In the genomic region with DNA sequence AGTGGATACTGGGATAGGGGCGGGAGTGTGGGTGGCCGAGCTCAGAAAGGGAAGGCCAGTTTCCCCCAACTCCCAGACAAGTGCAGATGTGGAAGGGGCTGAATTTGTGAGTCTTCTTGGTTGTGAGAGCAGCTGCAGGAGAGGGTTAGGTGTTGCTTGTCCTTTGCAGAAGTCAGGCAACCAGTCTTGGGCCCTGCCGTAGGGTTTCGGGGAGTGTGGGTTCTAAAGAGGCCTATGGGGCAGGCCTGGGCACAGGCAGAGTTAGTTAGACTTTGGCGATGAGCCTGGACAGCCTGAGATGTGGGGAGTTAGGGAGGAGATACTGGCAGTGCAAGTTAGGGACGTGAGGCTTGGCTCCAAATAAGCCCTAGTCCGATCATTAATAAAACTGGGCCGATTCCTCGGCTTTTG, we compare ENCODE assay signal across 8 mouse cellular contexts. TPM values are rescaled to one million over a fixed set of nuclear protein-coding genes. Genes with fewer than 3 reads are reported as not detected.
DNase-seq lines count a peak whose midpoint lies in the region; ATAC-seq and TF ChIP-seq lines count a peak whose summit lies in the region.

No protein-coding gene starts in this region.

- DNase-seq in adrenal gland, adult (ENCODE audit: inconsistent age in 2 of 2, low spot score in 1 of 2), result peak; percentile 59 to 86
- no peak for DNase-seq in adrenal gland, adult 18-20 months (ENCODE audit: low spot score in 2 of 2)
- DNase-seq in lung, embryonic 14.5 days, result peak; percentile 58
- DNase-seq in lung, postnatal 36 days, result no peak
- peak; percentile 26 for DNase-seq in testis, postnatal 14 days (ENCODE audit: low spot score)
- no peak for DNase-seq in frontal cortex, postnatal 14 days (ENCODE audit: low spot score in 2 of 2)

- 0 out of 2 replicates have a peak, but pooled peaks have one; percentile 0 for ATAC-seq in lung, embryonic 14.5 days (ENCODE audit: insufficient read depth)
- no peak for ATAC-seq in heart, embryonic 16.5 days (replicated peaks; ENCODE audit: extremely low read depth, insufficient read depth, low FRiP score)
- ATAC-seq in liver, embryonic 16.5 days (ENCODE audit: low read depth), result no peak

- H3K4me1 ChIP-seq in lung, embryonic 14.5 days (ENCODE audit: insufficient read depth), result peaks cover 32% of the 10 kb centered on the region
- H3K4me1 ChIP-seq in heart, embryonic 16.5 days (ENCODE audit: control insufficient read depth, insufficient read depth, low read length), result peaks cover 59% of the 10 kb centered on the region
- peaks cover 3% of the 10 kb centered on the region for H3K4me1 ChIP-seq in liver, embryonic 16.5 days (ENCODE audit: control insufficient read depth, low read depth, low read length)

- WGBS in lung, embryonic 14.5 days, result 10% methylated on average over 9 of the region's 9 CpGs
- WGBS in heart, embryonic 16.5 days, result 35% methylated on average over 9 of the region's 9 CpGs
- 56% methylated on average over 9 of the region's 9 CpGs for WGBS in liver, embryonic 16.5 days (ENCODE audit: insufficient replicate concordance)

- H3K4me2 ChIP-seq in lung, embryonic 14.5 days, result peak overlapping the region; percentile 87
- peak overlapping the region; percentile 81 for H3K4me2 ChIP-seq in heart, embryonic 16.5 days (ENCODE audit: low read depth, low read length)
- peak overlapping the region; percentile 62 for H3K4me2 ChIP-seq in liver, embryonic 16.5 days (ENCODE audit: low read depth, low read length)

- peak overlapping the region; percentile 72 for H3K4me3 ChIP-seq in lung, embryonic 14.5 days (ENCODE audit: low read depth, low read length)
- peak overlapping the region; percentile 73 for H3K4me3 ChIP-seq in heart, embryonic 16.5 days (ENCODE audit: low read length)
- peak overlapping the region; percentile 59 for H3K4me3 ChIP-seq in liver, embryonic 16.5 days (ENCODE audit: low read depth, low read length)

- peak overlapping the region; percentile 98 for H3K9ac ChIP-seq in lung, embryonic 14.5 days
- H3K9ac ChIP-seq in heart, embryonic 16.5 days (ENCODE audit: low read length), result peak overlapping the region; percentile 89
- H3K9ac ChIP-seq in liver, embryonic 16.5 days (ENCODE audit: low read depth, low read length), result peak overlapping the region; percentile 30

- TF ChIP-seq CTCF in lung, embryonic 14.5 days (IDR thresholded peaks at IDR 0.05; ENCODE audit: low read depth), result no peak

- no peaks in the 10 kb centered on the region for H3K27me3 ChIP-seq in lung, embryonic 14.5 days (ENCODE audit: insufficient read depth, low read length)
- no peaks in the 10 kb centered on the region for H3K27me3 ChIP-seq in heart, embryonic 16.5 days (ENCODE audit: control insufficient read depth, insufficient read depth, low read length)
- peaks cover 37% of the 10 kb centered on the region for H3K27me3 ChIP-seq in liver, embryonic 16.5 days (ENCODE audit: control insufficient read depth, insufficient read depth, low read depth, low read length)

- H3K36me3 ChIP-seq in lung, embryonic 14.5 days (ENCODE audit: insufficient read depth), result peaks cover 20% of the 10 kb centered on the region
- H3K36me3 ChIP-seq in heart, embryonic 16.5 days (ENCODE audit: control insufficient read depth, insufficient read depth), result 0 out of 2 replicates have a peak, but pooled peaks cover 3% of the 10 kb centered on the region
- H3K36me3 ChIP-seq in liver, embryonic 16.5 days (ENCODE audit: control insufficient read depth, insufficient read depth), result no peaks in the 10 kb centered on the region; the same call in 1 of the 2 replicates

- peak overlapping the region; percentile 99 for H3K27ac ChIP-seq in lung, embryonic 14.5 days (ENCODE audit: low read depth)
- H3K27ac ChIP-seq in heart, embryonic 16.5 days (ENCODE audit: low read length), result peak overlapping the region; percentile 97
- H3K27ac ChIP-seq in liver, embryonic 16.5 days (ENCODE audit: low read length), result peak overlapping the region; percentile 81

- no peaks in the 10 kb centered on the region for H3K9me3 ChIP-seq in lung, embryonic 14.5 days (ENCODE audit: low read depth, low read length)
- no peaks in the 10 kb centered on the region for H3K9me3 ChIP-seq in heart, embryonic 16.5 days (replicated peaks; ENCODE audit: control insufficient read depth, low read length)
- no peaks in the 10 kb centered on the region for H3K9me3 ChIP-seq in liver, embryonic 16.5 days (replicated peaks; ENCODE audit: control insufficient read depth, low read length)

RNA-seq across cellular contexts. Expression of a gene that starts 1.1 kb away (rescaled TPM):
- 100 to 1,000 TPM in 1 of 2 experiments, 10 to 100 TPM in 1; 63.9 to 107 TPM for total RNA-seq in adrenal gland, adult 18-20 months (2021)
- polyA plus RNA-seq in lung, embryonic 14.5 days (2014; fragmentation: Nextera tagmentation; extraction: Ambion mirVana), result 16.1 and 18.4 TPM in 2 replicates
- polyA plus RNA-seq in heart, embryonic 16.5 days (2015; fragmentation: Nextera tagmentation; extraction: Ambion mirVana), result 7.8 and 8.8 TPM in 2 replicates
- 4.9 and 6.3 TPM in 2 replicates for polyA plus RNA-seq in liver, embryonic 16.5 days (2015; fragmentation: Nextera tagmentation; extraction: Ambion mirVana)

RNA-seq across cellular contexts. Expression of a gene that starts 13.9 kb away (rescaled TPM):
- total RNA-seq in adrenal gland, adult 18-20 months (2021), result 100 to 1,000 TPM; 319 to 392 TPM
- polyA plus RNA-seq in lung, embryonic 14.5 days (2014; fragmentation: Nextera tagmentation; extraction: Ambion mirVana), result 599 and 638 TPM in 2 replicates
- 414 and 431 TPM in 2 replicates for polyA plus RNA-seq in heart, embryonic 16.5 days (2015; fragmentation: Nextera tagmentation; extraction: Ambion mirVana)
- 259 and 313 TPM in 2 replicates for polyA plus RNA-seq in liver, embryonic 16.5 days (2015; fragmentation: Nextera tagmentation; extraction: Ambion mirVana)

RNA-seq across cellular contexts. Expression of a gene that starts 14.0 kb away (rescaled TPM):
- total RNA-seq in adrenal gland, adult 18-20 months (2021), result 10 to 100 TPM; 11.8 to 12.6 TPM
- polyA plus RNA-seq in lung, embryonic 14.5 days (2014; fragmentation: Nextera tagmentation; extraction: Ambion mirVana), result 9.3 and 10.6 TPM in 2 replicates
- 14.7 and 15.9 TPM in 2 replicates for polyA plus RNA-seq in heart, embryonic 16.5 days (2015; fragmentation: Nextera tagmentation; extraction: Ambion mirVana)
- 10.0 and 11.9 TPM in 2 replicates for polyA plus RNA-seq in liver, embryonic 16.5 days (2015; fragmentation: Nextera tagmentation; extraction: Ambion mirVana)

RNA-seq across cellular contexts. Expression of a gene that starts 22.3 kb away (rescaled TPM):
- 10 to 100 TPM; 14.7 to 15.2 TPM for total RNA-seq in adrenal gland, adult 18-20 months (2021)
- 24.5 and 27.6 TPM in 2 replicates for polyA plus RNA-seq in lung, embryonic 14.5 days (2014; fragmentation: Nextera tagmentation; extraction: Ambion mirVana)
- polyA plus RNA-seq in heart, embryonic 16.5 days (2015; fragmentation: Nextera tagmentation; extraction: Ambion mirVana), result 15.6 and 17.3 TPM in 2 replicates
- 8.5 and 8.8 TPM in 2 replicates for polyA plus RNA-seq in liver, embryonic 16.5 days (2015; fragmentation: Nextera tagmentation; extraction: Ambion mirVana)

RNA-seq across cellular contexts. Expression of a gene that starts 36.7 kb away (rescaled TPM):
- total RNA-seq in adrenal gland, adult 18-20 months (2021), result 10 to 100 TPM; 15.8 to 21.6 TPM
- polyA plus RNA-seq in lung, embryonic 14.5 days (2014; fragmentation: Nextera tagmentation; extraction: Ambion mirVana), result 10.6 and 11.6 TPM in 2 replicates
- polyA plus RNA-seq in heart, embryonic 16.5 days (2015; fragmentation: Nextera tagmentation; extraction: Ambion mirVana), result 12.5 and 14.5 TPM in 2 replicates
- 7.4 and 8.8 TPM in 2 replicates for polyA plus RNA-seq in liver, embryonic 16.5 days (2015; fragmentation: Nextera tagmentation; extraction: Ambion mirVana)

Comparison
In these comparisons a context has a peak if more than half of its experiments do, and no peak if none do; other contexts are left out.
1. DNase-seq: peak in adrenal gland, adult (2 of 2), lung, embryonic 14.5 days (single experiment) and testis, postnatal 14 days (single experiment); none in adrenal gland, adult 18-20 months (0 of 2), lung, postnatal 36 days (single experiment) and frontal cortex, postnatal 14 days (0 of 2).
2. H3K9ac ChIP-seq: peak in every context shown above with its lines; median percentile 98 in lung, embryonic 14.5 days; 89 in heart, embryonic 16.5 days; 30 in liver, embryonic 16.5 days.
3. Peak in every context shown above with its lines, with median percentiles within 50 percentile points of each other: H3K27ac ChIP-seq, H3K4me2 ChIP-seq and H3K4me3 ChIP-seq.